Comparison of ENCODE assay signal across 9 mouse cellular contexts in genomic region chr6:39400343-39400742, GRCm38 (mm10). TPM values are rescaled to one million over a fixed set of nuclear protein-coding genes. Genes with fewer than 3 reads are reported as not detected.
DNase-seq lines count a peak whose midpoint lies in the region; ATAC-seq and TF ChIP-seq lines count a peak whose summit lies in the region.
"Had no signal": no experiment of that assay in that cellular context is flagged by ENCODE, and none has a peak within 500 bp of the region (broad histone marks: within the 10 kb centered on the region; RNA-seq: fewer than 3 reads in every experiment).

No protein-coding gene starts in this region.

- 70% methylated on average over 7 of the region's 7 CpGs for WGBS in kidney, postnatal 0 days
- WGBS in kidney, embryonic 16.5 days: 79% methylated on average over 7 of the region's 7 CpGs
- 65% methylated on average over 7 of the region's 7 CpGs for WGBS in embryonic facial prominence, embryonic 10.5 days

- peak; percentile 76; the same call in 1 of the 2 replicates for ATAC-seq in kidney, postnatal 0 days (replicated peaks; ENCODE audit: low FRiP score, low read depth)
- no peak for ATAC-seq in kidney, embryonic 16.5 days (ENCODE audit: low FRiP score, low TSS enrichment)
- ATAC-seq in megakaryocyte progenitor cell, adult 5-6 weeks (replicated peaks; ENCODE audit: poor library complexity): peak; percentile 80

- peak; percentile 68 for DNase-seq in kidney, postnatal 0 days (ENCODE audit: low spot score)
- peak; percentile 59 for DNase-seq in Muller cell, postnatal 12 days (ENCODE audit: inconsistent ontology term)
- peak; percentile 63 for DNase-seq in embryonic facial prominence, embryonic 10.5 days (ENCODE audit: low spot score)
- no peak for DNase-seq in right cerebral cortex, postnatal 14 days
- DNase-seq in frontal cortex, postnatal 25 days (ENCODE audit: low spot score in 2 of 2): no peak
- DNase-seq in layer of hippocampus, adult 9-10 months (ENCODE audit: low spot score): no peak
- DNase-seq: cerebellum, adult 9-11 months had no signal

- H3K36me3 ChIP-seq in kidney, postnatal 0 days (ENCODE audit: insufficient read depth, low read length): peaks cover 14% of the 10 kb centered on the region
- H3K36me3 ChIP-seq in kidney, embryonic 16.5 days (ENCODE audit: insufficient read depth, low read length): peaks cover 14% of the 10 kb centered on the region; the same call in 1 of the 2 replicates
- peaks cover 59% of the 10 kb centered on the region for H3K36me3 ChIP-seq in embryonic facial prominence, embryonic 10.5 days (replicated peaks)

- peak; percentile 76 for TF ChIP-seq CTCF in kidney, postnatal 0 days (IDR thresholded peaks at IDR 0.05; ENCODE audit: low read depth)

- H3K4me3 ChIP-seq in kidney, postnatal 0 days (replicated peaks; ENCODE audit: low read depth, low read length): no peak overlapping the region
- no peak overlapping the region for H3K4me3 ChIP-seq in kidney, embryonic 16.5 days (ENCODE audit: low read length)
- H3K4me3 ChIP-seq in embryonic facial prominence, embryonic 10.5 days: no peak overlapping the region

- no peaks in the 10 kb centered on the region for H3K4me1 ChIP-seq in kidney, postnatal 0 days (replicated peaks; ENCODE audit: insufficient read depth, low read length)
- no peaks in the 10 kb centered on the region for H3K4me1 ChIP-seq in kidney, embryonic 16.5 days (ENCODE audit: insufficient read depth, low read length)
- H3K4me1 ChIP-seq in embryonic facial prominence, embryonic 10.5 days: no peaks in the 10 kb centered on the region

- H3K27me3 ChIP-seq in kidney, postnatal 0 days (ENCODE audit: insufficient read depth, low read length): no peaks in the 10 kb centered on the region
- no peaks in the 10 kb centered on the region for H3K27me3 ChIP-seq in kidney, embryonic 16.5 days (ENCODE audit: insufficient read depth, low read length)
- no peaks in the 10 kb centered on the region for H3K27me3 ChIP-seq in embryonic facial prominence, embryonic 10.5 days (replicated peaks; ENCODE audit: low read depth, poor library complexity, severe bottlenecking)

- no peak overlapping the region for H3K9ac ChIP-seq in kidney, postnatal 0 days (ENCODE audit: low read depth, low read length)
- no peak overlapping the region for H3K9ac ChIP-seq in kidney, embryonic 16.5 days (replicated peaks; ENCODE audit: low read length)

- no peaks in the 10 kb centered on the region for H3K9me3 ChIP-seq in kidney, postnatal 0 days (replicated peaks; ENCODE audit: low read length)
- H3K9me3 ChIP-seq in kidney, embryonic 16.5 days (ENCODE audit: low read length): no peaks in the 10 kb centered on the region
- no peaks in the 10 kb centered on the region for H3K9me3 ChIP-seq in embryonic facial prominence, embryonic 10.5 days

- H3K27ac ChIP-seq in kidney, postnatal 0 days: no peak overlapping the region
- H3K27ac ChIP-seq in kidney, embryonic 16.5 days (ENCODE audit: low read length): no peak overlapping the region
- H3K27ac ChIP-seq in embryonic facial prominence, embryonic 10.5 days (replicated peaks): no peak overlapping the region

- no peak overlapping the region for H3K4me2 ChIP-seq in kidney, postnatal 0 days (ENCODE audit: low read length)
- no peak overlapping the region for H3K4me2 ChIP-seq in kidney, embryonic 16.5 days (replicated peaks; ENCODE audit: low read depth, low read length)

RNA-seq across cellular contexts. Expression of gene Rab19, which starts 19.4 kb away (rescaled TPM):
- polyA plus RNA-seq in kidney, postnatal 0 days (2015; fragmentation: Nextera tagmentation; extraction: Ambion mirVana): 4.2 and 4.3 TPM in 2 replicates
- 2.2 and 2.9 TPM in 2 replicates for polyA plus RNA-seq in kidney, embryonic 16.5 days (2015; fragmentation: Nextera tagmentation; extraction: Ambion mirVana)
- polyA plus RNA-seq in embryonic facial prominence, embryonic 10.5 days (2016; fragmentation: Nextera tagmentation; extraction: Ambion mirVana): 0.74 and 0.87 TPM in 2 replicates
- total RNA-seq in megakaryocyte progenitor cell, adult 5-6 weeks (2015): 0.37 TPM in 1 of 2 replicates, not detected in the other
- total RNA-seq in megakaryocyte progenitor cell, adult 5-6 weeks (2017): 0.34 and 0.42 TPM in 2 replicates

RNA-seq across cellular contexts. Expression of gene Mkrn1, which starts 19.9 kb away (rescaled TPM):
- 62.7 and 66.8 TPM in 2 replicates for polyA plus RNA-seq in kidney, postnatal 0 days (2015; fragmentation: Nextera tagmentation; extraction: Ambion mirVana)
- polyA plus RNA-seq in kidney, embryonic 16.5 days (2015; fragmentation: Nextera tagmentation; extraction: Ambion mirVana): 59.4 and 64.1 TPM in 2 replicates
- polyA plus RNA-seq in embryonic facial prominence, embryonic 10.5 days (2016; fragmentation: Nextera tagmentation; extraction: Ambion mirVana): 46.4 and 51.2 TPM in 2 replicates
- 43.6 and 49.2 TPM in 2 replicates for total RNA-seq in megakaryocyte progenitor cell, adult 5-6 weeks (2015)
- total RNA-seq in megakaryocyte progenitor cell, adult 5-6 weeks (2017): 31.7 and 34.4 TPM in 2 replicates

RNA-seq across cellular contexts. Expression of gene Slc37a3, which starts 22.9 kb away (rescaled TPM):
- polyA plus RNA-seq in kidney, postnatal 0 days (2015; fragmentation: Nextera tagmentation; extraction: Ambion mirVana): 46.8 and 57.3 TPM in 2 replicates
- 57.7 and 57.8 TPM in 2 replicates for polyA plus RNA-seq in kidney, embryonic 16.5 days (2015; fragmentation: Nextera tagmentation; extraction: Ambion mirVana)
- polyA plus RNA-seq in embryonic facial prominence, embryonic 10.5 days (2016; fragmentation: Nextera tagmentation; extraction: Ambion mirVana): 38.0 and 43.6 TPM in 2 replicates
- 0.59 and 0.73 TPM in 2 replicates for total RNA-seq in megakaryocyte progenitor cell, adult 5-6 weeks (2015)
- total RNA-seq in megakaryocyte progenitor cell, adult 5-6 weeks (2017): 1.7 and 3.4 TPM in 2 replicates

Comparison
In these comparisons a context has a peak if more than half of its experiments do, and no peak if none do; other contexts are left out.
1. DNase-seq: peak in kidney, postnatal 0 days (single experiment), Muller cell, postnatal 12 days (single experiment) and embryonic facial prominence, embryonic 10.5 days (single experiment); none in right cerebral cortex, postnatal 14 days (single experiment), frontal cortex, postnatal 25 days (0 of 2) and layer of hippocampus, adult 9-10 months (single experiment).